Mouse (Mus musculus) embryonic facial prominence, embryonic 12.5 days (tissue): ENCODE results near the gene Lgr6. TPM values are rescaled to one million over a fixed set of nuclear protein-coding genes. Genes with fewer than 3 reads are reported as not detected.
"Not testable (repeated sequence)": the region's sequence is repeated elsewhere in the genome, so short reads cannot be mapped to it uniquely, and the experiment has no call there.

Experiments used
- ATAC-seq: fragments of 200-750 bp; cut with Nextera tagmentation; 2 replicates; pipeline ENCODE4 v1.8.0; 2017; ENCODE audit not compliant: insufficient number of reproducible peaks, insufficient read depth, low FRiP score, low TSS enrichment
- H3K27ac ChIP-seq: fragments of 300-500 bp; sonication (generic); 2 replicates; pipeline ENCODE4 v1.5.1; 2016; ENCODE audit warnings: mild to moderate bottlenecking
- H3K27me3 ChIP-seq: fragments of 300-500 bp; sonication (generic); 2 replicates; pipeline ENCODE4 v1.6.1; 2016; ENCODE audit warnings: mild to moderate bottlenecking, moderate library complexity
- H3K36me3 ChIP-seq: fragments of 300-500 bp; sonication (generic); 2 replicates; pipeline ENCODE4 v1.6.1; 2016; ENCODE audit warnings: mild to moderate bottlenecking
- H3K4me1 ChIP-seq: fragments of 300-500 bp; sonication (generic); 2 replicates; pipeline ENCODE4 v1.6.1; 2016
- H3K4me2 ChIP-seq: fragments of 300-500 bp; sonication (generic); replicated peaks from 2 replicates; pipeline ENCODE4 v1.6.1; 2016; ENCODE audit warnings: mild to moderate bottlenecking, moderate library complexity
- H3K4me3 ChIP-seq: fragments of 300-500 bp; sonication (generic); 2 replicates; pipeline ENCODE4 v1.5.1; 2016; ENCODE audit warnings: mild to moderate bottlenecking
- H3K9ac ChIP-seq: fragments of 300-500 bp; sonication (generic); 2 replicates; pipeline ENCODE4 v1.6.1; 2016; ENCODE audit warnings: mild to moderate bottlenecking, moderate library complexity
- H3K9me3 ChIP-seq: fragments of 300-500 bp; sonication (generic); 2 replicates; pipeline ENCODE4 v1.6.1; 2016; ENCODE audit warnings: mild to moderate bottlenecking, moderate library complexity
- WGBS: fragments of 180-500 bp; shearing (Covaris S2); methylation state at CpG from one replicate; pipeline ENCODE4 v1.1.7; 2016; 5-methylcytosine and 5-hydroxymethylcytosine counted together
- polyA plus RNA-seq: library from polyadenylated mRNA; unstranded; fragments of >200 nt; fragmentation: Nextera tagmentation; extraction: Ambion mirVana; gene quantifications from 2 replicates; pipeline ENCODE4 v1.2.1, GENCODE M21; 2016

Lgr6 gene
- polyA plus RNA-seq, 1 experiment from 2014 or later: 3.5 TPM

DNA sequence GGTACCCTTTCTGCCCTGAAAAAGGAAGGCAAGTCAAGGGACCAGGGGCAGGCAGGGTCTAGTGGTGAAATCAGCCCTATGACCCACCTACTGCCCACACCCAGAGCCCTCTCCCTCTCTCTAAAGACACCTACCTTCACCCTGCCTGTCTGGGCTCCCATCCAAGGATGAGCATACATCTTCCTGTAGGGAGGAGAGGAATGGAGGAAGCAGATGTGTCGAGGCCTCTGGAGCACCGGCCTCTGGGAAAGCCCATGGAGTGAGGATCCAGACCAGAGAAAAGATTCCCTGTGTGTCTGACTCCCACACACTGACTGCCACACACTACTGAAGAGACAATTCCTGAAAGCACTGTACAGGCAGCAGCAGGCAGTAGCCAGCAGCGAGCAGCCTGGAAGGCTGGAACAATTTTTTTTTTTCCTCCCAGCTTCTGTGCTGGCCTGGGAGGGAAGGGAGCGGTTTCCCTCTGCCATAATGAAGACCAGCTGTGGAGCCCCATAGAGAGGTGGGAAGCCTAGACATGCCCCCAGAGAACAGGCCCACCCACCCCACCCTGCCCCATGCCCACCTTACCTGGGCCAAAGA, 21.5 kb upstream of the Lgr6 start:
- H3K4me3 ChIP-seq: no peak overlapping the region
- no peaks in the 10 kb centered on the region for H3K9me3 ChIP-seq
- H3K27ac ChIP-seq: peak overlapping the region; percentile 86
- no peak overlapping the region for H3K4me2 ChIP-seq
- H3K9ac ChIP-seq: peak overlapping the region; percentile 7; the same call in 1 of the 2 replicates
- 30% methylated on average over 4 of the region's 4 CpGs for WGBS
- H3K4me1 ChIP-seq: peaks cover 51% of the 10 kb centered on the region
- no peak for ATAC-seq
- peaks cover 8% of the 10 kb centered on the region; the same call in 1 of the 2 replicates for H3K27me3 ChIP-seq
- no peaks in the 10 kb centered on the region for H3K36me3 ChIP-seq

DNA sequence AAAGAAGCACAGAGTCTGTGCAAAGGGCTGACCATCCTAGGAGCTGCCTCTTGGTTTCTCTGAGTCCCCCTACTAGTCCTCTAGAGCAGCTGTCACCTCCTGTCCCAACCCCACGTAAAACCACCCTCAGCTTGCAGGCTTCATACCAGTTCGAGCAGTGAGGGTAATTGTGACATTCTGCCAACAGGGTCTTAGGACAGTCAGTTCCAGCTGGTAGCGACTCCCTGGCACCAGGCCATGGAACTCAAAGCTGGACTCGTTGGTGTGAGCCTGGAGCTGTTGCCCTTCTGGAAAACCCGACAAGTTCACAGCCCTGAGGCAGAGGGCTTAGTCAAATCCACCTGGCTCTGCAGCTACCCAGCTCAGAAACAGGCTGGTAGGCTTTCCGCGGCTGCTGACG, 20.9 kb upstream of the Lgr6 start:
- Histone ChIP-seq H3K27ac (peak overlapping the region; percentile 86), H3K4me2 (peak overlapping the region; percentile 23; the same call in 1 of the 2 replicates), H3K4me1 (peaks cover 45% of the 10 kb centered on the region), H3K9ac (no peak overlapping the region), H3K4me3 (no peak overlapping the region), H3K36me3 (no peaks in the 10 kb centered on the region), H3K27me3 (peaks cover 8% of the 10 kb centered on the region; the same call in 1 of the 2 replicates), H3K9me3 (no peaks in the 10 kb centered on the region)
- no peak for ATAC-seq
- 51% methylated on average over 8 of the region's 8 CpGs for WGBS

DNA sequence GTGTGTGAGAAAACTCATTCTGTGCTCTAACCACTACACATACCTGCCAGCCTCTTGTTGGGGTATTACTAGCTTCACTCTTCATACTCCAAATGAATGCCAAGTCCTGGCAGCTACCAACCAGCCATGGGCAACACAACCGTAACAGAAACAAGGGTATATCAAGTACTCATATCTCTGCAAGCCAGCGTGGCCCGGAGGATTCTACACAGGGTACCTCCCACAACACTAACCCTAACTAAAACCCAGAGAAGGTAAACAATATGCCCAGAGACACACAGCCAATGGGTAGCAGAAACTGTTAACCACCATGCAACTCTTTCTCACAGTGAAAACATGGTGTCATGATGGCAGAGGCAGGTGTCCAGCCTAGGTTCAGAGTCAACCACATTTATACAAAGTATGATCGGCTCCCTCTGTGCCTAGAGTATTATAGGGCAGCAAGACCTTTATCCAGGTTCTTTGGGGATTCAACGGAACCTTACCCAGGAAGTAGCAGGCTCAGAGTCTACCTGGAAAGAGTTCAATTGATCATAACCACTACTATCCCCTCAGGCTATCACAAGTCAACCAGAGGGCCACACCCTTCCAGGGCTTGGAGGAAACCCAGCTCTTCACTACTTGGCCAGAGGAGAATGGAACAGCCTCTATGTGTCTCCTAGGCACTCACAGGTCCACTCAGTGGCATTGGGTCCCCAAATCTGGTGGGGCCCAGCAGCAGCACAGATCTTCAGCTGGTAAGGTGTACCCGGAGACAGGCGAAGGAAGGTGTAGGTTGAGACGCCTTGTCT, 19.7 kb upstream of the Lgr6 start:
- Histone ChIP-seq H3K9ac (no peak overlapping the region), H3K27ac (no peak overlapping the region), H3K27me3 (peaks cover 8% of the 10 kb centered on the region; the same call in 1 of the 2 replicates), H3K4me1 (peaks cover 43% of the 10 kb centered on the region), H3K9me3 (no peaks in the 10 kb centered on the region), H3K36me3 (no peaks in the 10 kb centered on the region), H3K4me2 (no peak overlapping the region), H3K4me3 (no peak overlapping the region)
- WGBS: 92% methylated on average over 8 of the region's 8 CpGs
- ATAC-seq: no peak

DNA sequence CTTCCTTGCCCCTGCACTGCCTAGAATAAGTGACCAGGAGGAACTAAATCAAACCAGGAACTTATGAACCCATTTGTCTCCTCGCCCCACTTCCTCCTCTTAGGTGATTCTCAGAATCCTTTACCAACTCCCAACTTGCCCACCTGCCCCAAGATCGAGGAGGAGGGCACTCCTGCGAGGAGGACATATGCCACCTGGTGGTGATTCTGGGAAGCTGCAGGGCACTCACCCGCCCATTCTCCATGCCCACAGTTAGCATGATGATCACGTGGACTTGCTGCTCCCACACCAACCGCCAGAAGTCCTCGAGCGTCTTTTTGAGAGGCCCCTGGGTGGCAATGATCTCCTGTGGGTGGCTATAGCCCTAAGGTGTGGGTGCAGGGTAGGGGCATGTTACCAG, 7.6 kb upstream of the Lgr6 start:
- H3K9me3 ChIP-seq: no peaks in the 10 kb centered on the region

DNA sequence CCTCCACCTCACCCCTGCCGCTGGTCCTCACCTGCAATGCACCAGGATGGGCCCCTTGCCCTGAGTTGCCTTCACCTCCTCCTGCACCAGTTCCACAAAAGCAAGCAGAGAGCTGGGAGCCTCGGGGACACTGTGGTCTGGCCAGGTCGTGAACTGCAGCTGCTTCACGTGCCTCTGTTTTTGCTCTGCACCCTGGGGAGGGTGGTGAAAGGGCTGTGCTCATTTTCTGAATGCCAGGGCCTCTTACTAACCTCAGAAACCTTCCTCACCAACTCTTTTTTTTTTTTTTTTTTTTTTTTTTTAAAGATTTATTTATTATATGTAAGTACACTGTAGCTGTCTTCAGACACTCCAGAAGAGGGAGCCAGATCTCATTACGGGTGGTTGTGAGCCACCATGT, 6.2 kb upstream of the Lgr6 start:
- not testable (repeated sequence) for H3K4me2 ChIP-seq, H3K4me3 ChIP-seq, H3K9ac ChIP-seq, H3K9me3 ChIP-seq, H3K27me3 ChIP-seq, ATAC-seq, H3K36me3 ChIP-seq, H3K27ac ChIP-seq, H3K4me1 ChIP-seq
- 67% methylated on average over 5 of the region's 5 CpGs for WGBS

More for the DNA sequence above, 7.6 kb upstream of the Lgr6 start:
- ATAC-seq: no peak
- Histone ChIP-seq H3K4me3 (no peak overlapping the region), H3K4me1 (no peaks in the 10 kb centered on the region), H3K27ac (no peak overlapping the region), H3K27me3 (no peaks in the 10 kb centered on the region), H3K9ac (no peak overlapping the region), H3K36me3 (no peaks in the 10 kb centered on the region), H3K4me2 (no peak overlapping the region)
- 15% methylated on average over 8 of the region's 8 CpGs for WGBS

DNA sequence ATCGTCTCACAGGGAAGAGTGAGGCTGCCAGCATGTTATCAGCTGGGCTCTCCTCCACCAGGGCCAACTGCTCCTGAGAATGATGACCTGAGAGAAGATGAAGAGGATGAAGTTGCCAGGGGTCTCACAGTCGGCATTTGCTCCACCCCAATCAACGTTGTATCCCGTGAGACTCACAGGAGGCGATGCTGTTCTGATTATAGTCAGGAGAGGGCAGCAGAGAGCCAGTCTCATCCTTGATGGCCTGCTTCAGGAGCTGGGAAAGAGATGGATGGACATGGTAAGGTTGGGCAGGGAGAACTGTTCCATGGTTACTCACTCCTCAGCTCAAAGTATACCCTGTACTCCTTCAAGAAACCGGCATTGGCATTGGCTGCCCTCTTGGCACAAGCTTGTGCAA, 5.0 kb upstream of the Lgr6 start:
- peaks cover 13% of the 10 kb centered on the region for H3K27me3 ChIP-seq
- WGBS: 18% methylated on average over 6 of the region's 6 CpGs
- ATAC-seq: no peak

DNA sequence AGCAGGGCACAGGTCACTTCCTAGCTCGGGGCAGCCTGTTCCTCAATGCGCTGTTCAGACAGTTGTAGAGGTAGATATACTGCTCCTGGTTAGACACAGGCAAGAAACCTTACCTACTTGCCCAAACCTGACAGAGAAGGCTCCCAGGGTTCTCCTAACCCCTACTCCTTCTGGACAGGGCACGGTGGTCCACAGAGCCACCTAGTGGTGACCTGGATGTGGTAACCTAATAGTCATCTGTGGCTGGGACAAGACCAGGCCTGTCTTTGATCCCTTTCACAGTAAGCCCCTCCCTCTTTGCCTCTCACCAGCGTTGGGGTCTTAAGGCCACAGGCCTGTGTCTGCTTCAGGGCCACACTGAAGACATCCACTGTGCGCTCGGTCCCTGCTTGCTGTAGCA, 3.5 kb upstream of the Lgr6 start:
- Histone ChIP-seq H3K4me1 (0 out of 2 replicates have a peak, but pooled peaks cover 7% of the 10 kb centered on the region), H3K9ac (no peak overlapping the region), H3K27ac (no peak overlapping the region), H3K4me3 (no peak overlapping the region), H3K27me3 (peaks cover 27% of the 10 kb centered on the region), H3K36me3 (no peaks in the 10 kb centered on the region), H3K4me2 (no peak overlapping the region), H3K9me3 (no peaks in the 10 kb centered on the region)
- no peak for ATAC-seq
- 26% methylated on average over 6 of the region's 6 CpGs for WGBS

More for the DNA sequence above, 5.0 kb upstream of the Lgr6 start:
- H3K9me3 ChIP-seq: no peaks in the 10 kb centered on the region
- 0 out of 2 replicates have a peak, but pooled peaks cover 7% of the 10 kb centered on the region for H3K4me1 ChIP-seq
- no peaks in the 10 kb centered on the region for H3K36me3 ChIP-seq
- no peak overlapping the region for H3K4me2 ChIP-seq
- H3K9ac ChIP-seq: no peak overlapping the region
- no peak overlapping the region for H3K4me3 ChIP-seq
- H3K27ac ChIP-seq: no peak overlapping the region

DNA sequence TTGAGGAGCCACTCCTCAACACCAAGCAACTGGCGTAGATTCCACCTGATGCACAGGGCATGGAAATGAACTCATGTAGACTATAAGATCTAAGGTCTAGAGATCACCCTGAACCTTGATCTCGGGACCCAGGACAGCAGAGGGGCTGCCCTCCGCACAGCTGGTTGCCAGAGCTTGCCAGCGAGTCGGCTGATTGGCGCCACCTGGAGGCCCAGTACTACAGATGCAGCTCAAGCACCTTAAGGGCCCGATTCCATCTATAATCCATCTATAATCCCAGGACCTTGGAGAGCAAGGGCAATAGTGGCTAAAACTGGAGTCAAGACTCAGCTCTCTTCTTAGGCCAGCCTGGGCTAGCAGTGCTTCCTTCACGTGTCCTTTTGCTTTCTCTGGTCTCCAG, 875 bp upstream of the Lgr6 start:
- Histone ChIP-seq H3K4me1 (0 out of 2 replicates have a peak, but pooled peaks cover 7% of the 10 kb centered on the region), H3K4me2 (peak overlapping the region; percentile 75; the same call in 1 of the 2 replicates), H3K9me3 (no peaks in the 10 kb centered on the region), H3K4me3 (no peak overlapping the region), H3K27me3 (peaks cover 46% of the 10 kb centered on the region), H3K27ac (no peak overlapping the region), H3K36me3 (no peaks in the 10 kb centered on the region), H3K9ac (no peak overlapping the region)
- ATAC-seq: no peak
- 2% methylated on average over 8 of the region's 8 CpGs for WGBS

DNA sequence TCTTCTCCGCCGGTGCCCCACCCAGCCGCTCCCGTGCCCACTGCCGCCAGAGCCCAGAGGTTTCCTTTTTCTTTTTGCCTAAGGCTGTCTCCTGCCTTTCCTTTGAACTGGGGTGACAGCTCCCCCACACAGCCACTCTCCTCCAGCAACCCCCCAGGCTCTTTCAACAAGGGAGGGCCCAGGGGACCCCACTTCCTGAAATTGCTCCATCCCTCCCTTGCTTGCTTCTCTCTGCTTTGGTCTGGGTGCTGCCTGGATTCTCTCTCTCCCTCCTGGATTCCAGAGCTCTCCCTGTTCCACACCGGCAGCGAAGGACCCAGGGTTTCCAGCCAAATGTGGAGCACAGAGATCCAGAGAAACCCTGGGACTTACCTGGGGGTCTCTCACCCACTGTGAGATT, 4.7 kb downstream of the Lgr6 start:
- no peak overlapping the region for H3K4me3 ChIP-seq
- H3K36me3 ChIP-seq: no peaks in the 10 kb centered on the region
- H3K27ac ChIP-seq: no peak overlapping the region
- H3K9me3 ChIP-seq: no peaks in the 10 kb centered on the region
- peaks cover 46% of the 10 kb centered on the region for H3K27me3 ChIP-seq
- peaks cover 23% of the 10 kb centered on the region for H3K4me1 ChIP-seq
- H3K4me2 ChIP-seq: no peak overlapping the region
- 49% methylated on average over 7 of the region's 7 CpGs for WGBS
- no peak for ATAC-seq
- H3K9ac ChIP-seq: 0 out of 2 replicates have a peak overlapping the region, but pooled peaks have one; percentile 30

DNA sequence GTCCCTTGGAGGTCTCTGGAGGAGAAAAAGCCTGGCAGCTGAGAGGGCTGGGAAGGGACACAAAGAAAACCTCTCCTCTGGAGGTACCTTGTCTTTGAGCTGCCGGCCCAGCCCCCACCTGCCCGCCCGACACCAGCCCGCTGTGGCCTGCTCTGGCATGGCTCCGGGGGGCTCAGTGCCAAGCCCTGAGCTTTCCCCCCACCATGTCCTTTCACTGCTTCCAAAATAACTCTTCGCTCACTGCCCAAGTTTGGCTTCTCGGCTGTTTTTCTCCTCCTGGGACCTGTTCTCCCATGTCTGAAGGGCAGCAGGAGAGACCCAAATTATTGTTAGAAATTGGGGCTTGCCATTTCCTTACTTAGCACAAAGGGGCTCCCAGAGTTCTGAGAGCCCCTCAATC, 6.6 kb downstream of the Lgr6 start:
- H3K27me3 ChIP-seq: peaks cover 26% of the 10 kb centered on the region
- 77% methylated on average over 7 of the region's 7 CpGs for WGBS
- ATAC-seq: no peak

DNA sequence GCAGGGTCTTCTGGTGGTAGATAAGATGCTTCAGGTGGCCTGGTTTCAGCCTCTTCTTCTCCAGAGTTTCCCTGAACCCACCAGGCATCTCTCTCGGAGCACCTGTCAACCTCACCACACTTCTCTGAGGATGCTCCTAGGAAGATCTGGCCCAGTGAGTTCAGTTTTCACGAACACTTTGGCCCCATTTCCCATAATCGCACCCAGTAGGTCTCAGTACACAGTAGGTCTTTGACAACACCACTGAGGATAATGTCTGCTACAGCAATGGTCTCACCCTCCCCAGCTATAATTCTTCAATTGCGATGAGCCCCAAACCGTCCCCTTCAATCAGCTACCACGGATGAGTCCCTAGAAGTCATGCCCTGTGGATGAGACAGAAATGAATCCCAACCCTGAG, 7.6 kb downstream of the Lgr6 start:
- Histone ChIP-seq H3K9ac (no peak overlapping the region), H3K27ac (no peak overlapping the region), H3K27me3 (peaks cover 19% of the 10 kb centered on the region), H3K4me1 (peaks cover 23% of the 10 kb centered on the region), H3K9me3 (no peaks in the 10 kb centered on the region), H3K4me2 (no peak overlapping the region), H3K36me3 (no peaks in the 10 kb centered on the region), H3K4me3 (no peak overlapping the region)
- ATAC-seq: no peak
- WGBS: 90% methylated on average over 6 of the region's 6 CpGs

More for the DNA sequence above, 6.6 kb downstream of the Lgr6 start:
- H3K4me1 ChIP-seq: peaks cover 23% of the 10 kb centered on the region
- H3K4me2 ChIP-seq: no peak overlapping the region
- H3K27ac ChIP-seq: no peak overlapping the region
- no peak overlapping the region for H3K9ac ChIP-seq
- no peaks in the 10 kb centered on the region for H3K36me3 ChIP-seq
- H3K4me3 ChIP-seq: no peak overlapping the region
- H3K9me3 ChIP-seq: no peaks in the 10 kb centered on the region

DNA sequence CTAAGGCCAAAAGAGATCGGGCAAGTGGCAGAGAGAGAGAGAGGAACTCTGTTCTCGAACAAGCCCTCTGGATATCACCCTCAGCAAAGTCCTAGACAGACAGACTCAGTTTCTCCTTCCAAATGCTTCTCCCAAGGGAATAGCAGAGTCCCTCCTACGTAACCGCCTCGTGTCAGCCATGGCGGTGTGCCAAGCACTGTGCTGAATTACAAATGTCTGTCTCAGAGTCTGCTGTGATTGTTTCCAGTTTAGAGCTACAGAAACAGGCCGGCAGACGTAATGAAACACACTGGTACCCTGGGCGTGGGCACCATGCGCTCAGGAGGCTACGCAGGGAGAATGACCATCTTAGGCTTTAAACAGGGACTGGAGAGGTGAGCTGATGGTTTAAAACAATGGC, 8.8 kb downstream of the Lgr6 start:
- no peak overlapping the region for H3K27ac ChIP-seq
- WGBS: 74% methylated on average over 11 of the region's 11 CpGs
- H3K27me3 ChIP-seq: peaks cover 12% of the 10 kb centered on the region
- no peaks in the 10 kb centered on the region for H3K9me3 ChIP-seq
- no peaks in the 10 kb centered on the region for H3K36me3 ChIP-seq
- no peak overlapping the region for H3K4me3 ChIP-seq
- no peak overlapping the region for H3K4me2 ChIP-seq
- peaks cover 23% of the 10 kb centered on the region for H3K4me1 ChIP-seq
- no peak overlapping the region for H3K9ac ChIP-seq
- no peak for ATAC-seq
